In the genomic region with DNA sequence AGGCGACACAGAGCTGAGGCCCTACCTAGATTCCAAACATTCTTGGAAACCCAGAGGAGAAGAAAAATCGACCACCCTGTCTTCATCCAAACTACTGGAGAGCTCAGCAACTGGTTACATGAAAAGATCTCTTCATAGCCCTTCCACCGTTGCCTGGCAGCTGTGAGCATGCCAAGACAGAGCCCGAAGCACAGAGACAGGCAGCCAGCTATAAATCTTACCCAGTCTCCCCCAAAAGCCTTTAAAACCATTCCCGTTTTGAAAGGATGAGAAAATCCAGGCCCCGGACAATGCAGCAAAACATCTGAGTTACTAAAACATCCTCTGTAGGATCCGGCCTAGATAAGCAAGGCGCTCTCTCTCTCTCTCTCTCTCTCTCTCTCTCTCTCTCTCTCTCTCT, we compare ENCODE assay signal across 9 mouse cellular contexts.
DNase-seq lines count a peak whose midpoint lies in the region; ATAC-seq lines count a peak whose summit lies in the region.
"Had no signal": no experiment of that assay in that cellular context is flagged by ENCODE, and none has a peak within 500 bp of the region (broad histone marks: within the 10 kb centered on the region; RNA-seq: fewer than 3 reads in every experiment).

No protein-coding gene starts in this region.

- no peaks in the 10 kb centered on the region for H3K27me3 ChIP-seq in heart, embryonic 12.5 days (replicated peaks)
- no peaks in the 10 kb centered on the region for H3K27me3 ChIP-seq in embryonic facial prominence, embryonic 10.5 days (replicated peaks; ENCODE audit: low read depth, poor library complexity, severe bottlenecking)
- no peaks in the 10 kb centered on the region for H3K27me3 ChIP-seq in limb, embryonic 11.5 days (ENCODE audit: control insufficient read depth, insufficient read depth, low read length)

- peaks cover 18% of the 10 kb centered on the region for H3K36me3 ChIP-seq in heart, embryonic 12.5 days
- peaks cover 50% of the 10 kb centered on the region for H3K36me3 ChIP-seq in embryonic facial prominence, embryonic 10.5 days (replicated peaks)
- peaks cover 6% of the 10 kb centered on the region; the same call in 1 of the 2 replicates for H3K36me3 ChIP-seq in limb, embryonic 11.5 days (ENCODE audit: control insufficient read depth, insufficient read depth, low read length)

- peaks cover 72% of the 10 kb centered on the region for H3K4me1 ChIP-seq in heart, embryonic 12.5 days (replicated peaks)
- peaks cover 77% of the 10 kb centered on the region for H3K4me1 ChIP-seq in embryonic facial prominence, embryonic 10.5 days
- H3K4me1 ChIP-seq in limb, embryonic 11.5 days (ENCODE audit: control insufficient read depth, insufficient read depth, low read length): peaks cover 28% of the 10 kb centered on the region

- H3K27ac ChIP-seq in heart, embryonic 12.5 days (ENCODE audit: poor library complexity, severe bottlenecking): peak overlapping the region; percentile 83
- peak overlapping the region; percentile 78; the same call in 1 of the 2 replicates for H3K27ac ChIP-seq in embryonic facial prominence, embryonic 10.5 days (replicated peaks)
- no peak overlapping the region for H3K27ac ChIP-seq in limb, embryonic 11.5 days (replicated peaks; ENCODE audit: low read depth, low read length)

- no peak for DNase-seq in heart, postnatal 4 days
- peak; percentile 65 for DNase-seq in 416B (ENCODE audit: low read depth)
- peak; percentile 52 for DNase-seq in embryonic facial prominence, embryonic 10.5 days (ENCODE audit: low spot score)
- DNase-seq in limb, embryonic 11.5 days (ENCODE audit: low spot score): peak; percentile 50
- DNase-seq in left cerebral cortex, postnatal 10 days (ENCODE audit: extremely low spot score in 1 of 2, low spot score in 2 of 2): no peak
- no peak for DNase-seq in urinary bladder, postnatal 14 days (ENCODE audit: low spot score)
- no peak for DNase-seq in thymus, postnatal 25 days
- DNase-seq: liver had no signal

- WGBS in heart, embryonic 12.5 days: 11% methylated on average over 8 of the region's 8 CpGs
- 45% methylated on average over 8 of the region's 8 CpGs for WGBS in embryonic facial prominence, embryonic 10.5 days
- WGBS in limb, embryonic 11.5 days: 16% methylated on average over 8 of the region's 8 CpGs

- no peak overlapping the region for H3K9ac ChIP-seq in heart, embryonic 12.5 days
- H3K9ac ChIP-seq in limb, embryonic 11.5 days (ENCODE audit: low read length): no peak overlapping the region

- H3K9me3 ChIP-seq in heart, embryonic 12.5 days (replicated peaks): no peaks in the 10 kb centered on the region
- H3K9me3 ChIP-seq in embryonic facial prominence, embryonic 10.5 days: no peaks in the 10 kb centered on the region
- no peaks in the 10 kb centered on the region for H3K9me3 ChIP-seq in limb, embryonic 11.5 days (ENCODE audit: control insufficient read depth, low read length)

- H3K4me3 ChIP-seq in heart, embryonic 12.5 days: no peak overlapping the region
- no peak overlapping the region for H3K4me3 ChIP-seq in embryonic facial prominence, embryonic 10.5 days
- no peak overlapping the region for H3K4me3 ChIP-seq in limb, embryonic 11.5 days (ENCODE audit: low read depth, low read length)

- H3K4me2 ChIP-seq in heart, embryonic 12.5 days: peak overlapping the region; percentile 12; the same call in 1 of the 2 replicates
- H3K4me2 ChIP-seq in limb, embryonic 11.5 days (ENCODE audit: low read depth, severe bottlenecking): no peak overlapping the region

- ATAC-seq in heart, embryonic 12.5 days (ENCODE audit: insufficient number of reproducible peaks, low FRiP score): no peak
- no peak for ATAC-seq in limb, embryonic 11.5 days (ENCODE audit: insufficient number of reproducible peaks, low FRiP score, low TSS enrichment, low read depth)

- intact Hi-C loops in left cerebral cortex, postnatal 10 days (cut with DNase I): no loop called here

Comparison
In these comparisons a context has a peak if more than half of its experiments do, and no peak if none do; other contexts are left out.
1. DNase-seq: peak in 416B (single experiment), embryonic facial prominence, embryonic 10.5 days (single experiment) and limb, embryonic 11.5 days (single experiment); none in heart, postnatal 4 days (single experiment), left cerebral cortex, postnatal 10 days (0 of 2), urinary bladder, postnatal 14 days (single experiment) and thymus, postnatal 25 days (single experiment).